Mouse (Mus musculus) brown adipose tissue, adult 24 weeks (tissue): ENCODE results near the gene Slc9b1. TPM values are rescaled to one million over a fixed set of nuclear protein-coding genes. Genes with fewer than 3 reads are reported as not detected.

Experiments used
- H3K27ac ChIP-seq: fragments of 200-500 bp; replicated peaks from 2 replicates; pipeline ENCODE4 v1.5.1; 2012; ENCODE audit warnings: low read depth, mild to moderate bottlenecking, low read length
- H3K4me1 ChIP-seq: fragments of 200-500 bp; 2 replicates; pipeline ENCODE4 v1.6.1; 2012; ENCODE audit warnings: low read length, mixed read lengths; ENCODE audit not compliant: control insufficient read depth, insufficient read depth, insufficient read length
- H3K4me3 ChIP-seq: fragments of 200-500 bp; 2 replicates; pipeline ENCODE4 v1.5.1; 2012; ENCODE audit warnings: low read depth, mild to moderate bottlenecking, low read length, moderate library complexity; ENCODE audit not compliant: insufficient read depth
- polyA plus RNA-seq: library from polyadenylated mRNA; stranded (reverse); fragments of >200 nt; gene quantifications from 2 replicates; pipeline ENCODE4 v1.2.4, GENCODE M21; 2012; ENCODE audit not compliant: missing spikeins, insufficient read depth, insufficient read length

The Slc9b1 gene
- polyA plus RNA-seq = not detected in 2 replicates

- Histone ChIP-seq H3K4me1 (no peaks in the 10 kb centered on the region), H3K4me3 (no peak within 1 kb of the TSS), H3K27ac (no peak within 1 kb of the TSS)
Observed at GRCm38 (mm10) chr3:135347739-135348264, at the start of gene Slc9b1. Gene Slc9b1, plus strand, starts transcription at chr3:135348029.

DNA sequence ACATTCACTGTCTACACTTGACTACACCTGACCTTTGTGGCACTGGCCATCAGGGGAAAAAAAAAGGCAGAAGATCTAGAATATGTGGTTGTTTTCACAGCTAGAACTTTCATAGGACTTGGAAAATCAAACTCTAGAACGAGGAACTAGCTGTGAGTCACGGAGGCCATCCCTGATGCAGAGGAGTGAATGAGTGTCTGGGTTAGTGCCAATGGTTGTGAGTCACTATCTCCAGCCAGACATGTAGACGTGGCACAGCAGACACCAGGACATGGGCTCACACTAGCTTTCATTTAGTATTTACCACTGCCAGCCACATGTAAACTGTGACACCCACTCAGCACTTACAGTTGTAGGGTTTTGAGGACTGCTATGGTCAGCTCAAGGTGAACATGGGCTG, 49.3 kb upstream of the Slc9b1 start:
- no peak overlapping the region for H3K27ac ChIP-seq
- no peak overlapping the region for H3K4me3 ChIP-seq
- no peaks in the 10 kb centered on the region for H3K4me1 ChIP-seq

GRCm38 (mm10) chr3:135300081-135300480, 47.7 kb upstream of the Slc9b1 start:
- no peak overlapping the region for H3K27ac ChIP-seq
- H3K4me1 ChIP-seq = no peaks in the 10 kb centered on the region
- no peak overlapping the region for H3K4me3 ChIP-seq

GRCm38 (mm10) chr3:135304060-135304459, 43.8 kb upstream of the Slc9b1 start:
- Histone ChIP-seq H3K4me3 (no peak overlapping the region), H3K4me1 (no peaks in the 10 kb centered on the region), H3K27ac (no peak overlapping the region)

DNA sequence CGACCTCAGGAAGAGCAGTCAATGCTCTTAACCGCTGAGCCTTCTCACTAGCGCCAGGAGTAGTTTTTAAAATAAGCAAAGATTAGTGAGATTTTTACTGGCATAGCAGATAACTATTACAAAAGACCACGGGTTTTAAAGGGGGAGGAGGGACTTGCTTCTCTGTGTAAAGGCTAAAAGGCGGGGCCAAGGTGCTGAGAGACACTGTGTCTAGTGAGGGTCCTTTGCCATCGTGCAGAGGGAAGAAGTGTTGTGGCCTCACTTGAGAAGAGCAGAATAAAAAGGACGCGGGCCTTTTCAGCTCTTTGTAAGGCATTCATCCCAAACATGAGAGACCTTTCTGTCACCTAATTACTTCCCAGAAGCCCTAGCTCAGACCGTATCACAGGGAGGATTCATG, 43.3 kb upstream of the Slc9b1 start:
- Histone ChIP-seq H3K4me1 (no peaks in the 10 kb centered on the region), H3K4me3 (no peak overlapping the region)

DNA sequence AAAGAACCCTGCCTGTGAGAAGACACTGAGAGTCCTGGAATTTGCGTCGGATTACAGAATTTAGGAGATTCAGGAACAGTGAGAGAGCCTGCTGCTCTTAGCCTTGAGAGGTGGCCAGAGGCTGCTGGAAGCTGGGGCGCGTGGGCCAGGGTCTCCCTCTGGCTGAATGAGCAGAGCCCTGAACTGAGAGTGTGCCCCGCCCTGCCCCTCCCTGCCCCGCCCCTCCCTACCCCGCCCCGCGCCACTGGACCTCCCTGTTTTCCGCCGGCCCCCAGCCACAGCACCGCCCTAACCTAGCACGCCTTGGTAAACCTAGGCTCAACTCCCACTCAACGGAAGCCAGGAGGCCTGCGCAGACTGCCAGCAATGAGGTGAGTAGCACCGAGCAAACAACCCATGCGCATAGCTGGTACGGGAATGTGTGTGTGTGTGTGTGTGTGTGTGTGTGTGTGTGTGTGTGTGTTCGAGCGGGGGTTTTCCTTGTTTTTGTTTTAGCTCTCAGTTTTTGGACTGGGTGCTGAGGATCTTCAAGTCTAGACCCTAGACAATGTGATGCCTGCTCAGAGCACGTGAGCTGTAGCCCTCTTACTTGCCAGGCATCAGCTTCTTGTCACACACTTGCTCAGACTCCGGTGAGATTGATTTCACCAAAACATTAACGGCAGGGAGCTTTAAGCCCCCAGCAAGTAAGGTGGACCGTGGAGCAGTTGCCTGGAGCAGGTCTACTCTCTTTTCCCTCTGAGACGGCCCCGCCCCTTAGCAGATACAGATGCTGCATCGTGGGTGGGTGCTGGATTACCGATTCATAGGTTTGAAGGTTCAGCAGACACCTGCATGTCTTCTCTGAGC, 40.2 kb upstream of the Slc9b1 start, which contains the start of gene Slc9b2:
Slc9b2 (plus strand) TSS at position 290 of the 849 bp plus-strand sequence.
- Histone ChIP-seq H3K4me3 (peak within 1 kb of the TSS; percentile 51), H3K27ac (no peak within 1 kb of the TSS), H3K4me1 (no peaks in the 10 kb centered on the region)

More for the DNA sequence above, 43.3 kb upstream of the Slc9b1 start:
- no peak overlapping the region for H3K27ac ChIP-seq

DNA sequence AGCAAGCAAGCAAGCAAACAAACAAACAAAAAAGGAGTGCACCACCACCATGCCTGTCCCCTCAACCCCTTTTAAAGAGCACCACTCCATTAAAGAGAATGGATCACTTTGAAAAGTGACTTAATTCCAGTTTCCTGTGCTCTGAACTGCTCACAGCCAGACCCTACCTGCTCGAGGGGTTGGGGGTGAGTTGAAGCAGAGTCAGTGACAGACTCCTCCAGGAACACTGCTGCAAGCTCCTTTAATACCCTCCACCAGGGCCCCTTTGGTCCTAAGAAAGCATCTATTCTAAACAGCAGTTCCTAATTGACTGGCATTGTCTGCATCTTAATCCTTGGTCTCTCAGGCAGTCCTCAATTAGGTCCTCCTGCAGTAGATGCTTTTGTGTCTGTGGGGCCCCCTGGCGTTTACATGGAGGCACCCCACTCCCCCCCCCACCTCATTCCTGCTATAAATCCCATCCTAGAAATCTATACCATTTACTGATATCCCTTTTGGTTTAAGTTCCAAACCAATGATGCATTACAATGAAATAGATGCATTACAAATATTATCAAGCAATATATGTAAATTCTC, 34.8 kb upstream of the Slc9b1 start:
- no peaks in the 10 kb centered on the region for H3K4me1 ChIP-seq
- no peak overlapping the region for H3K27ac ChIP-seq
- no peak overlapping the region for H3K4me3 ChIP-seq

GRCm38 (mm10) chr3:135313727-135314126, 34.1 kb upstream of the Slc9b1 start:
- Histone ChIP-seq H3K27ac (no peak overlapping the region), H3K4me3 (no peak overlapping the region)

GRCm38 (mm10) chr3:135314811-135315210, 33.0 kb upstream of the Slc9b1 start:
- Histone ChIP-seq H3K4me1 (no peaks in the 10 kb centered on the region), H3K27ac (no peak overlapping the region), H3K4me3 (no peak overlapping the region)

More at GRCm38 (mm10) chr3:135313727-135314126, 34.1 kb upstream of the Slc9b1 start:
- H3K4me1 ChIP-seq = no peaks in the 10 kb centered on the region

DNA sequence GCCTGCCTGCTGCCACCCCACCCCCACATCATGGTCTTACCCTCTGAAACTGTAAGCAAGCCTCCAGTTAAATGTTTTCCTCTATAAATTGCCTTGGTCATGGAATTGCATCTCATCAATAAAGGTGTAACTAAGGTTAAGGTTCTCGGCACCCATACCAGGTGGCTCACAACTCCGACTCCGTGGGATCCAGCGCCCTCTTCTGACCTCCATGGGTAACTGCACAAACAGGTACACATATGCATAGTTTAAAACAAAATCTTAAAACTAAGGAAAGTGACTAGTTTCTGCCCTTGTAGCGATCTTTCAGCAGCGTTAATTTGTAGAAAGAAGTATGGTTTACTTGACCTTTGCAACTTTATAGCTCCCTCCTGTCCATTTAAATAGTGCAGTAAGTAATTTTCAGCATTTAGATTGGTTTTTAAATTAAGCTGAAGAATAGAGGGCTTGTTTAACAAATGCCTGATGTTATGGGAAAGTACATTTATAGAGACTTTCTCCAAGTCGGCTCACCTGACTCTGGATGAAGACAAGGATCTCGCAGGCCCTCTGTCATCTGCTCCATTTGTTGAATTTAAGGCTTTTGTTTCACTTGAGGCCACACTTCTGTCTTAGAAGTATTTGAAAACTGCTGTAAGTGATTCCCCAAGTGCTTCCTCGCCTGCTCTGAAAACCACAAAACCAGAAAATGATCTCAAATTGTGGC, 32.0 kb upstream of the Slc9b1 start:
- no peak overlapping the region for H3K4me3 ChIP-seq
- H3K27ac ChIP-seq = no peak overlapping the region
- no peaks in the 10 kb centered on the region for H3K4me1 ChIP-seq

DNA sequence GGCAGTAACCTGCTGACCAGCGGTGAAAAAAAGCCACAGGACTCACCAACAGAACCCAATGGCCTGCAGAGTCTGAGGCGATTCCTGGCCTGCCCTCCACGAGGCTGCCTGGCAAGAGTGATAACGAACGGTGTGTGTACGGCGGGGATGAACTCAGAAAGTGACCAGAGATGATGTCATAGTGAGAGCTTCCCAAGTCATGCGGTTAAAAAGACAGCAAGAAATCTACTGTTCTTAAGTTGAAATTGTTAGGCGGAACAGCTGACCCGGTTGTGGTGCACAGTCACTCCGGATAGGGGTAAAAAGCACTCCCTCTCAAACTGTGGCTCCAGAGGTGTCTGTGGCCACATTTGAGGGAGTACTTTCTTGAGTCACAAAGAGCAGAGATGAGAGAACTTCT, 29.5 kb upstream of the Slc9b1 start:
- no peak overlapping the region for H3K27ac ChIP-seq

GRCm38 (mm10) chr3:135324354-135324753, 23.5 kb upstream of the Slc9b1 start:
- H3K4me1 ChIP-seq = no peaks in the 10 kb centered on the region
- no peak overlapping the region for H3K4me3 ChIP-seq

More for the DNA sequence above, 29.5 kb upstream of the Slc9b1 start:
- Histone ChIP-seq H3K4me1 (no peaks in the 10 kb centered on the region), H3K4me3 (no peak overlapping the region)

DNA sequence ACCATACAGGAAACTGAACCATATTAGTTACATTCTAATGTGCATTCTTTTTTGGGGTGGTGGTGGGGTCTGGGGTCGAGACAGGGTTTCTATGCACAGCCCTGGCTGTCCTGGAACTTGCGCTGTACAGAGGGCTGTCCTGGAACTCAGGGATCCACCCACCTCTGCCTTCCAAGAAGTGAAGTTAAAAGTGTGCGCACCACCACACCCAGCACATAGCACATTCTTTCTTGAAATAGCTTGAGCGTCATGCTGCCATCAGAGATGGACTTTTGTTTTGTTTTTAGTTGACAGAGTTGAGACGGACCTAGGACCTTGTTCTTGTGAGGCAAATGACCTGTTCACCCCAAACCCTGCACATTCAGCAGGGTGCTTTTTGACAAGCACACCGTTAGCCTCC, 20.7 kb upstream of the Slc9b1 start:
- no peak overlapping the region for H3K27ac ChIP-seq
- no peak overlapping the region for H3K4me3 ChIP-seq
- no peaks in the 10 kb centered on the region for H3K4me1 ChIP-seq

More at GRCm38 (mm10) chr3:135324354-135324753, 23.5 kb upstream of the Slc9b1 start:
- H3K27ac ChIP-seq = no peak overlapping the region

DNA sequence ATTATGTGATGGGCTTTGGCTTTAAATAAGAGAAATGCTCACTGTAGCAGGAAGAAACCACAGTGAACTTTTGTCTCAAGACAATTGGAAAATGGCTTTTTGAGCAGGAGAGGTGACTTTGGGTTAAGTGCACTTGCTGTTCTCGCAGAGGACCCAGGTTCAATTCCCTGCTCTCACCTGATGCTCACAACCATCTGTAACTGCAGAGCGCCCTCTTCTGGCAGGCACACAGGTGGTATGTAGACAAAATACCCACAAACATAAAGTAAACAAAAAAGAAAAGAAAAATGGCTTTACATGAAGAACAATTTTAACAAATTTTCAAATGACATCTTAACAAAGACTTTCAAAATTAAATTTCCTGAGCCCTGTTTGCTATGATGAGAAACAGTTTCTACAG, 20.2 kb upstream of the Slc9b1 start:
- Histone ChIP-seq H3K27ac (no peak overlapping the region), H3K4me1 (no peaks in the 10 kb centered on the region), H3K4me3 (no peak overlapping the region)

GRCm38 (mm10) chr3:135328560-135328959, 19.3 kb upstream of the Slc9b1 start:
- H3K27ac ChIP-seq = no peak overlapping the region
- H3K4me1 ChIP-seq = no peaks in the 10 kb centered on the region
- no peak overlapping the region for H3K4me3 ChIP-seq
